Mouse (Mus musculus): ENCODE results near the gene Zfp281.

GRCm38 (mm10) chr1:136659917-136660316 lies 35.2 kb downstream of the Zfp281 start:
- TF ChIP-seq CTCF (IDR thresholded peaks at IDR 0.05; ENCODE audit: insufficient read depth, low read length) (no peak), POLR2A (IDR thresholded peaks at IDR 0.05; ENCODE audit: borderline replicate concordance, extremely low read depth, low read depth, low read length) (no peak)

Measured in lung, adult 2 months (tissue).